Mouse (Mus musculus) megakaryocyte, embryonic 14.5 days (primary cell): ENCODE measurements around the gene Plekhh2. TPM values are rescaled to one million over a fixed set of nuclear protein-coding genes. Genes with fewer than 3 reads are reported as not detected.

Experiments used
- H3K27me3 ChIP-seq: replicated peaks from 2 replicates; pipeline ENCODE3; 2012; ENCODE audit warnings: inconsistent platforms
- H3K36me3 ChIP-seq: replicated peaks from 2 replicates; pipeline ENCODE3; 2012; ENCODE audit warnings: low read length, inconsistent platforms, mixed read lengths
- H3K4me1 ChIP-seq: 2 replicates; pipeline ENCODE4 v1.6.1; 2012; ENCODE audit warnings: inconsistent platforms
- H3K4me3 ChIP-seq: replicated peaks from 2 replicates; pipeline ENCODE3; 2012; ENCODE audit warnings: moderate library complexity, mild to moderate bottlenecking, inconsistent platforms
- H3K9me3 ChIP-seq: 2 replicates; pipeline ENCODE4 v1.6.1; 2012; ENCODE audit warnings: inconsistent platforms
- FLI1 ChIP-seq: IDR thresholded peaks from 2 replicates; pipeline ENCODE4 v1.6.1; 2012; ENCODE audit warnings: low read length, inconsistent platforms, mixed read lengths
- GATA1 ChIP-seq: IDR thresholded peaks from 3 replicates; pipeline ENCODE4 v1.6.1; 2012; ENCODE audit warnings: mixed read lengths, low read length, inconsistent platforms, borderline replicate concordance
- polyA plus RNA-seq: library from polyadenylated mRNA; stranded (reverse); fragments of >175 nt; gene quantifications from 2 replicates; pipeline ENCODE4 v1.2.3, GENCODE M21; 2012; ENCODE audit warnings: low replicate concordance; ENCODE audit not compliant: insufficient read depth

The Plekhh2 gene
- polyA plus RNA-seq, 1 experiment = not detected

GRCm38 (mm10) chr17:84581740-84582414, 70.2 kb downstream of the Plekhh2 start:
- Histone ChIP-seq H3K4me3 (no peak overlapping the region), H3K36me3 (no peaks in the 10 kb centered on the region), H3K9me3 (no peaks in the 10 kb centered on the region), H3K27me3 (peaks cover 16% of the 10 kb centered on the region), H3K4me1 (peaks cover 3% of the 10 kb centered on the region; the same call in 1 of the 2 replicates)
- no peak for TF ChIP-seq GATA1
- no peak for TF ChIP-seq FLI1

- Histone ChIP-seq H3K27me3 (peaks cover 18% of the 10 kb centered on the region), H3K4me1 (peaks cover 3% of the 10 kb centered on the region; the same call in 1 of the 2 replicates), H3K36me3 (no peaks in the 10 kb centered on the region), H3K4me3 (no peak overlapping the region), H3K9me3 (no peaks in the 10 kb centered on the region)
- TF ChIP-seq GATA1 = no peak
- TF ChIP-seq FLI1 = no peak
These were observed 72.4 kb downstream of the Plekhh2 start for GRCm38 (mm10) chr17:84584107-84584506.

GRCm38 (mm10) chr17:84585104-84585503, 73.4 kb downstream of the Plekhh2 start:
- TF ChIP-seq GATA1 (no peak), FLI1 (no peak)
- H3K9me3 ChIP-seq = no peaks in the 10 kb centered on the region

GRCm38 (mm10) chr17:84590065-84590464, 78.4 kb downstream of the Plekhh2 start:
- Histone ChIP-seq H3K4me3 (no peak overlapping the region), H3K4me1 (no peaks in the 10 kb centered on the region), H3K9me3 (no peaks in the 10 kb centered on the region), H3K36me3 (no peaks in the 10 kb centered on the region), H3K27me3 (peaks cover 8% of the 10 kb centered on the region)
- TF ChIP-seq GATA1 (no peak), FLI1 (no peak)

More at GRCm38 (mm10) chr17:84585104-84585503, 73.4 kb downstream of the Plekhh2 start:
- H3K4me1 ChIP-seq = no peaks in the 10 kb centered on the region
- H3K4me3 ChIP-seq = no peak overlapping the region
- no peaks in the 10 kb centered on the region for H3K36me3 ChIP-seq
- H3K27me3 ChIP-seq = peaks cover 13% of the 10 kb centered on the region

GRCm38 (mm10) chr17:84591431-84592150, 79.9 kb downstream of the Plekhh2 start:
- TF ChIP-seq FLI1 = no peak
- no peak for TF ChIP-seq GATA1
- Histone ChIP-seq H3K27me3 (peaks cover 12% of the 10 kb centered on the region), H3K4me3 (no peak overlapping the region), H3K4me1 (no peaks in the 10 kb centered on the region), H3K9me3 (no peaks in the 10 kb centered on the region), H3K36me3 (no peaks in the 10 kb centered on the region)

- Histone ChIP-seq H3K9me3 (no peaks in the 10 kb centered on the region), H3K36me3 (no peaks in the 10 kb centered on the region), H3K27me3 (peaks cover 4% of the 10 kb centered on the region), H3K4me1 (no peaks in the 10 kb centered on the region), H3K4me3 (no peak overlapping the region)
- TF ChIP-seq GATA1 = no peak
- TF ChIP-seq FLI1 = no peak
These were observed 84.3 kb downstream of the Plekhh2 start for GRCm38 (mm10) chr17:84596015-84596441.

GRCm38 (mm10) chr17:84596501-84596900, 84.8 kb downstream of the Plekhh2 start:
- no peak overlapping the region for H3K4me3 ChIP-seq
- H3K36me3 ChIP-seq = no peaks in the 10 kb centered on the region
- no peak for TF ChIP-seq FLI1
- TF ChIP-seq GATA1 = no peak
- no peaks in the 10 kb centered on the region for H3K9me3 ChIP-seq
- H3K4me1 ChIP-seq = no peaks in the 10 kb centered on the region
- peaks cover 4% of the 10 kb centered on the region for H3K27me3 ChIP-seq

GRCm38 (mm10) chr17:84597859-84598258, 86.2 kb downstream of the Plekhh2 start:
- no peaks in the 10 kb centered on the region for H3K4me1 ChIP-seq
- H3K27me3 ChIP-seq = peaks cover 4% of the 10 kb centered on the region
- TF ChIP-seq FLI1 = no peak

GRCm38 (mm10) chr17:84598928-84599327, 87.2 kb downstream of the Plekhh2 start:
- H3K4me1 ChIP-seq = no peaks in the 10 kb centered on the region
- TF ChIP-seq FLI1 = no peak
- TF ChIP-seq GATA1 = no peak
- H3K36me3 ChIP-seq = no peaks in the 10 kb centered on the region
- H3K9me3 ChIP-seq = no peaks in the 10 kb centered on the region
- peaks cover 4% of the 10 kb centered on the region for H3K27me3 ChIP-seq
- no peak overlapping the region for H3K4me3 ChIP-seq

More at GRCm38 (mm10) chr17:84597859-84598258, 86.2 kb downstream of the Plekhh2 start:
- no peaks in the 10 kb centered on the region for H3K36me3 ChIP-seq
- no peaks in the 10 kb centered on the region for H3K9me3 ChIP-seq
- H3K4me3 ChIP-seq = no peak overlapping the region
